Mouse (Mus musculus) right cerebral cortex, postnatal 10 days (tissue): ENCODE results near the gene Pacsin1.
"Not testable (repeated sequence)": the region's sequence is repeated elsewhere in the genome, so short reads cannot be mapped to it uniquely, and the experiment has no call there.

ENCODE experiments used
- DNase-seq, 2 experiments: peaks; one replicate each; pipeline ENCODE4 v3.0.0; 2021; ENCODE audit warnings: low spot score in 2 of 2

Gene Pacsin1

DNA sequence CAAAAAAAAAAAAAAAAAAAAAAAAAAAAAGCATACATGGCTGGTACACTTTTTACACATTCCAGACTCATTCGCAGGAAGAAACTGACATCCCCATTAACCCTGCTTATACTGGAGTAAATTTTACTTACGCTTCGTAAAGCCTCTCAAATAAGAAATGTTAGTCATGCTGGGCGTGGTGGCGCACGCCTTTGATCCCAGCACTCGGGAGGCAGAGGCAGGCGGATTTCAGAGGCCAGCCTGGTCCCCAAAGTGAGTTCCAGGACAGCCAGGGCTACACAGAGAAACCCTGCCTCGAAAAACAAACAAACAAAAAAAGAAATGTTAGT, 19.8 kb upstream of the Pacsin1 start:
- DNase-seq: not testable (repeated sequence)

GRCm38 (mm10) chr17:27636132-27637020, 18.9 kb upstream of the Pacsin1 start, which contains the start of gene Rps10:
TSS of gene Rps10 (minus strand) at chr17:27636669.
- DNase-seq: no peak

- no peak for DNase-seq
Measured at GRCm38 (mm10) chr17:27637333-27637732, 18.0 kb upstream of the Pacsin1 start.

DNA sequence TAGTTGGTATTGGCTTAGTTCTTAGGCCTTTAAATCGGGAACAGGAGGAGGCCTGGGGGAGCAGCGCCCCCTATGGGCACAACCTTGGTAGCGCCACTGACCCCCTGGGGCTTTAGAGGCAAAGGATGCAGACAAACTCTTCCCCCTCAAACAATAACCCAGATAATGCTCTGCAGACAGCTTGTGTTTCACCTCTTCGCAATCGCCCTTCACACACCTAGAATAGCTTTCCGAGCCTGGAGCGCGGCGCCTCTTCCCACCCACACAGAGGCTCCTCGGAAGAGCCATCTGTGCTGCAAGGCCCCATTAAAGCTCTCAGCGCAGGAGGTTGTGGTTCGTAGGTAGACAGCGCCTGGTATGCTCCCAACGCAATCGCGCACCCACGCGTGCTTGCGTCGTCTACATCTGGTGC, 16.4 kb upstream of the Pacsin1 start:
- peak; percentile 82 to 91 for DNase-seq

DNA sequence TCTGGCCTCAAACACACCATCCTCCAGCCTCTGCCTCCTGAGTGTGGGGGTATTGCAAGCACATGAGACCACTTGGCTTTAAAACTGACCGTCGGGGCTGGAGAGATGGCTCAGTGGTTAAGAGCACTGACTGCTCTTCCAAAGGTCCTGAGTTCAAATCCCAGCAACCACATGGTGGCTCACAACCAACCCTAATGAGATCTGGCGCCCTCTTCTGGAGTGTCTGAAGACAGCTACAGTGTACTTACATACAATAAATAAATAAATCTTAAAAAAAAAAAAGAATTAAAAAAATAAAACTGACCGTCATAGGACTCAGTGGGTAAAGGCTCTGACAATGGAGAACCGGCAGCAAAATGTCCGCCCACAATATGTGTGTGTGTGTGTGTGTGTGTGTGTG, 15.5 kb upstream of the Pacsin1 start:
- DNase-seq: not testable (repeated sequence)

DNA sequence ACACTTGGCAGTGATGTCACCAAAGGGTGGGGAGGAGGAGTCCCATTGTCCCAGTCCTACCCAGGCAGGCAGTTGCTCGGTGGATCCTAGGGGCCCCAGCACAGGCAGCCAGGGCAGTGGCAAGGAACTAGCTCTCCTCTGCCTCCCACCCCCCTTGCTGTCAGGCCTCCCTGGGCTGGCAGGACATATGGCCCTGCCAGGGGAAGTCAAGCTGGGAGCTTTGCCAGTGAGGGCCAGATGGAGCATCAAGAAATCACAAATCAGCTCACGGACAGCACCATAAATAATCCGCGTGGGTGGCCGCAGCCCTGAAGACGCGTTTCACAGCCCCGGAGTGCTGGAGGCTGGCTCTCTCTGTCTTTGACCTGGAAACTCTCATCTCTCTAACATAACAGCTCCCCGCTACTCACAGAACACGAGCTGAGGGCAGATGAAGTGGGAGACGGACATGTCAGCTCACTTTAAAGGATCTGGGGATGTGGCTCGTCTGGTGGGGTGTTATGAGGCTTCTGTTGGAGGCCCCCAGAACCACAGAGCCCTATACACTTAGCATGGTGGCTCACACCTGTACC, 12.7 kb upstream of the Pacsin1 start:
- DNase-seq: peak; percentile 91 to 94

DNA sequence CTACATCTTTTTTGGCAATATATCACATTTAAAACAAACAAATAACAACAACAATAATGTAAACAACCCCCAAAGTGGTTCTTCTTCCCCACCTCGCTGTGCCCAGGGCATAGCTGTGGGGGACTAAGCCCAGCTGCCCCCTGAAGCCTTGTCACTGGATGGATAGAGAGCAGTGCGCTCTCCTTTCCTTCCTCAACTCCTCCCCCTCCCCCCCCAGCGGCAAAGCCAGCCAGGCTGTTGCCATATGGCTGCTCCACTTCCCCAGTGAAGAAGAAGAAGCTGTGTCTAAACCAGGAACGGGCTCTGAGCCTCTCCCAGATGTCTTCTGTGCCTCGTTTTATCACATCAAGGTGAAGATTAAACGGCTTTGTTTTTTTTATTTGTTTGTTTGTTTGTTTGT, 12.2 kb upstream of the Pacsin1 start:
- DNase-seq: peak in 1 of 2 experiments; percentile 73

- no peak for DNase-seq
Measured at GRCm38 (mm10) chr17:27643756-27644155, 11.6 kb upstream of the Pacsin1 start.

DNA sequence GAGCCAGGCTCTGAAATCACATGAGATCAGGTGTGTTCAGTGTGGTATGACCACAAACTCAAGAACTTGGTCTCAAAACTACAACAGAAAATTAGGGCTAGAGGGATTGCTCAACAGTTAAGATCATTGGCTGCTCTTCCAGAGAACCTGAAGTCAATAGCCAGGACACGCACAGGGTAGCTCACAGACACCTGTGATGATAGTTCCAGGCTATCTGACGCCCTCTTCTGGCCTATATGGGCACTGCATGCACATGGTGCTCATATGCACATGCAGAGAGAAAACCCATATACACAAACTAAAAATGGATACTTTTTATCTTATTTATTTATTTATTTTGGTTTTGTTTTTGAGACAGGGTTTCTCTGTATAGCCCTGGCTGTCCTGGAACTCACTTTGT, 10.7 kb upstream of the Pacsin1 start:
- no peak for DNase-seq

GRCm38 (mm10) chr17:27645807-27646206, 9.5 kb upstream of the Pacsin1 start:
- DNase-seq: no peak

GRCm38 (mm10) chr17:27650160-27650559, 5.1 kb upstream of the Pacsin1 start:
- DNase-seq: no peak

- no peak for DNase-seq
Measured at GRCm38 (mm10) chr17:27650586-27650985, 4.7 kb upstream of the Pacsin1 start.

GRCm38 (mm10) chr17:27652046-27652790, 3.1 kb upstream of the Pacsin1 start:
- no peak for DNase-seq

DNA sequence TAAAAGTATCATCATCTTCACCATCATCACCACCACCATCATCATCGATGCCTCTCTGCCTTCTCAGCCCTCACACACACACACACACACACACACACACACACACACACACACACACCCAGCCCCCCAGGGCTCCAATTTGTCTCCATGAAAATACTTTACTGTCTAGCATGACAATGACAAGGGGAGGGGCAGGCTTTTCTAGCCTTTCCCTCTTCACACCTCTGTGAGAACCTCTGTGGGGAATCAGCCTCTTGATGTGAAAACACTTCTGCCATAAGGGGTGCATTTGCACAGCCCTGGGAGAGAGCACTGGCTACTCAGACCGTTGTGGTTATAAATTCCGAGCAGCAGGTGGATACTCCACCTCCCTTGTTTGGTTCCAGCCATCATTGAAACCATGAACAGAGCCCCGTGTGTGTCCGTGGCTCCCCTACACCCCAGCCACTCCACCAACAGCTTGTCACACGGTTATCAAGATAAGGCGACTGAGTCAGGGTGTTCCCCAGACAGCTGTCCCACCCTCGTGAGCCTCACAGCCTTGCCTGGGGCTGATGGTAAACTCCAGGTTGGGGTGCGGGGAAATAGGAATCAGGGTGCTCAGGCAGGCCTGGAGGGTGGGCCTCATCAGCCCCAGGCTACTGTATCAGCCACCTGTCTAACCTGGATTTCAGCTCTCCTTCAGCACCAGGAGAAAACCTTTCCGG, 1.9 kb upstream of the Pacsin1 start:
- no peak for DNase-seq

- peak; percentile 90 to 92 for DNase-seq
Measured at GRCm38 (mm10) chr17:27656011-27656399, 696 bp downstream of the Pacsin1 start.

- no peak for DNase-seq
Measured at GRCm38 (mm10) chr17:27656414-27656813, 1.1 kb downstream of the Pacsin1 start.

- DNase-seq: peak; percentile 42 to 63
Measured at GRCm38 (mm10) chr17:27657123-27657522, 1.8 kb downstream of the Pacsin1 start.

DNA sequence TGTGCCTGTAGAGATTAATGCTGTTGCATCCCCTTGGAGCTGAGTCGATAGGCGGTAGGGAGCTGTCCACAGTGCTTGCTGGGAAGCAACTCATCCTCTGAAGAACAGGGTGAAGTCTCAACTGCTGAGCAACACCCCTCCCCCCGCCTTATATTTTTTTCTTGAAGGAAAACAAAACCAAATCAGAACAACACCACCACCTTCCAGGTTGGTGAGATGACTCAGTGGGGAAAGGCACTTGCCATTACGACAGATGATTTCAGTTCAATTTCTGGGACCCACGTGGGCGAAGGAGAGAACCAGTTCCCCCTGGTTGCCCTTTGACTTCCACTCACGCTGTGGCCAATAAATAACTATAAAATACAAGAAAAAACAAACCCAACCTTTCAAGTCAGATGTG, 3.5 kb downstream of the Pacsin1 start:
- DNase-seq: no peak

GRCm38 (mm10) chr17:27671720-27672119, 16.4 kb downstream of the Pacsin1 start:
- DNase-seq: no peak

- no peak for DNase-seq
Measured at GRCm38 (mm10) chr17:27673945-27674344, 18.6 kb downstream of the Pacsin1 start.

- no peak for DNase-seq
Measured at GRCm38 (mm10) chr17:27675453-27675852, 20.1 kb downstream of the Pacsin1 start.

- DNase-seq: no peak
Measured at GRCm38 (mm10) chr17:27676270-27676669, 21.0 kb downstream of the Pacsin1 start.
